Mouse (Mus musculus) gastrocnemius, adult 2 months (tissue): ENCODE results near the gene Gabarapl2. TPM values are rescaled to one million over a fixed set of nuclear protein-coding genes. Genes with fewer than 3 reads are reported as not detected.
"Not testable (repeated sequence)": the region's sequence is repeated elsewhere in the genome, so short reads cannot be mapped to it uniquely, and the experiment has no call there.

Experiments
- DNase-seq: peaks from one replicate; pipeline ENCODE4 v3.0.0; 2022
- H3K27ac ChIP-seq: fragments of 200-600 bp; 2 replicates; pipeline ENCODE4 v1.8.1; 2022; ENCODE audit warnings: mild to moderate bottlenecking
- H3K4me3 ChIP-seq: fragments of 200-600 bp; 2 replicates; pipeline ENCODE4 v1.8.1; 2022; ENCODE audit warnings: mild to moderate bottlenecking, moderate library complexity
- CTCF ChIP-seq: fragments of 200-600 bp; IDR thresholded peaks from 2 replicates; pipeline ENCODE4 v1.8.1; 2022; ENCODE audit warnings: antibody characterized with exemption, mild to moderate bottlenecking, moderate library complexity
- intact Hi-C: fragments of 180-260 bp; cut with DNase I; formaldehyde crosslinking; loops from one replicate; pipeline ENCODE4 v1.15.1; 2025
- total RNA-seq, 2 experiments: library from RNA; stranded (reverse); gene quantifications; 2 replicates each; pipeline ENCODE4 v1.2.3; 2021

Gene Gabarapl2
- total RNA-seq, 2 experiments from 2014 or later = 99.6 to 105 TPM

GRCm38 (mm10) chr8:111920971-111921370 lies 19.5 kb upstream of the Gabarapl2 start:
- intact Hi-C loops = no loop called here
- DNase-seq = no peak
- Histone ChIP-seq H3K27ac (no peak overlapping the region), H3K4me3 (no peak overlapping the region)
- no peak for TF ChIP-seq CTCF

GRCm38 (mm10) chr8:111923383-111923804 lies 17.1 kb upstream of the Gabarapl2 start:
- peak overlapping the region; percentile 46; the same call in 1 of the 2 replicates for H3K27ac ChIP-seq
- intact Hi-C loops = loop anchor here (1.0 kb wide), 1 partner anchor 42 kb away; no protein-coding TSS in a partner anchor
- TF ChIP-seq CTCF = peak; percentile 81
- peak overlapping the region; percentile 68 for H3K4me3 ChIP-seq
- DNase-seq = peak; percentile 69

GRCm38 (mm10) chr8:111924976-111925375 lies 15.5 kb upstream of the Gabarapl2 start:
- no peak for DNase-seq
- no peak for TF ChIP-seq CTCF
- Histone ChIP-seq H3K4me3 (no peak overlapping the region), H3K27ac (no peak overlapping the region)
- intact Hi-C loops = no loop called here

- TF ChIP-seq CTCF = no peak
- no peak overlapping the region for H3K4me3 ChIP-seq
- no peak overlapping the region for H3K27ac ChIP-seq
- no peak for DNase-seq
- intact Hi-C loops = no loop called here
Measured at GRCm38 (mm10) chr8:111929648-111930344, 10.7 kb upstream of the Gabarapl2 start.

GRCm38 (mm10) chr8:111931721-111932120 lies 8.8 kb upstream of the Gabarapl2 start:
- DNase-seq = no peak
- no peak for TF ChIP-seq CTCF
- no peak overlapping the region for H3K27ac ChIP-seq
- H3K4me3 ChIP-seq = no peak overlapping the region
- intact Hi-C loops = no loop called here

- intact Hi-C loops = no loop called here
- Histone ChIP-seq H3K27ac (peak overlapping the region; percentile 68), H3K4me3 (peak overlapping the region; percentile 93)
- peak; percentile 82 for DNase-seq
- no peak for TF ChIP-seq CTCF
Measured at GRCm38 (mm10) chr8:111932580-111933336, 7.7 kb upstream of the Gabarapl2 start.

GRCm38 (mm10) chr8:111933348-111934076 lies 7.0 kb upstream of the Gabarapl2 start, which contains the start of gene Tmem231:
TSS of gene Tmem231 (minus strand) at chr8:111933881.
- Histone ChIP-seq H3K27ac (peak within 1 kb of the TSS; percentile 68), H3K4me3 (peak within 1 kb of the TSS; percentile 93)
- intact Hi-C loops = no loop called here
- DNase-seq = peak; percentile 92
- TF ChIP-seq CTCF = no peak

GRCm38 (mm10) chr8:111934201-111934600 lies 6.3 kb upstream of the Gabarapl2 start:
- intact Hi-C loops = no loop called here
- Histone ChIP-seq H3K4me3 (peak overlapping the region; percentile 93; the same call in 1 of the 2 replicates), H3K27ac (no peak overlapping the region)
- no peak for TF ChIP-seq CTCF
- no peak for DNase-seq

- TF ChIP-seq CTCF = no peak
- DNase-seq = no peak
- H3K4me3 ChIP-seq = no peak overlapping the region
- H3K27ac ChIP-seq = no peak overlapping the region
- intact Hi-C loops = no loop called here
Measured at GRCm38 (mm10) chr8:111937184-111937583, 3.3 kb upstream of the Gabarapl2 start.

- H3K4me3 ChIP-seq, intact Hi-C loops, DNase-seq, H3K27ac ChIP-seq: not testable (repeated sequence)
Measured at GRCm38 (mm10) chr8:111938076-111938985, 2.2 kb upstream of the Gabarapl2 start.

GRCm38 (mm10) chr8:111939516-111940142 lies 874 bp upstream of the Gabarapl2 start:
- intact Hi-C loops = loop anchor here (5.0 kb wide), 1 partner anchor 53 kb away; the partner anchor contains the start of gene Adat1
- peak; percentile 67 for DNase-seq
- no peak for TF ChIP-seq CTCF
- Histone ChIP-seq H3K27ac (peak overlapping the region; percentile 89), H3K4me3 (peak overlapping the region; percentile 81)
